Mouse (Mus musculus): ENCODE measurements around the gene Itga2.

DNA sequence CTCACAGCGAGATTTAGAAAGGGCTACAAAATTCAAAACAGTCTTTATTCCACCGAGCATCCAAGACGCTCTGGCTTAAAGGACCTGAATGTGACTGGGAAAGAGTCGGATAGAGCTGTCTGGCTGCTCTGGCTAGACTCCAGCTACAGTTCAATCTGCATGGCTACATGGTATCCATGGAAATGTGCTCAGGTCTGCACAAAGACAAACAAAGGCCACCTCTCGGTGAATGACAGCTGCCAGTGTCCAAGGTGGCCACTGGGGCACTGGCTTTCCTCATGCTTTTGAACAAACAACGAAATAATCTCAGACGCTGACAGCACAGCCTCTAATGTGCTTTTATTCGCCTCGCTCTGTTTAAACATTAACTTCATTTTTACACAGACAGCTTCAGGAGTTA lies 8.6 kb downstream of the Itga2 start:
- TF ChIP-seq CTCF (IDR thresholded peaks at IDR 0.05; ENCODE audit: low read depth, low read length): peak; percentile 41
- TF ChIP-seq POLR2A (IDR thresholded peaks at IDR 0.05; ENCODE audit: extremely low read depth, insufficient read depth, low read length): no peak

Measured in liver, adult 2 months (tissue).